Mouse (Mus musculus) B cell, adult (primary cell): ENCODE data around the gene Enc1. TPM values are rescaled to one million over a fixed set of nuclear protein-coding genes. Genes with fewer than 3 reads are reported as not detected.

Source experiments
- total RNA-seq: library from RNA; stranded (reverse); gene quantifications from 4 replicates; pipeline ENCODE4 v1.2.4, GENCODE M21; 2023; ENCODE audit not compliant: inconsistent age

Gene Enc1
- 2.1 to 3.3 TPM (median 3.1 TPM) in 4 replicates for total RNA-seq

DNA sequence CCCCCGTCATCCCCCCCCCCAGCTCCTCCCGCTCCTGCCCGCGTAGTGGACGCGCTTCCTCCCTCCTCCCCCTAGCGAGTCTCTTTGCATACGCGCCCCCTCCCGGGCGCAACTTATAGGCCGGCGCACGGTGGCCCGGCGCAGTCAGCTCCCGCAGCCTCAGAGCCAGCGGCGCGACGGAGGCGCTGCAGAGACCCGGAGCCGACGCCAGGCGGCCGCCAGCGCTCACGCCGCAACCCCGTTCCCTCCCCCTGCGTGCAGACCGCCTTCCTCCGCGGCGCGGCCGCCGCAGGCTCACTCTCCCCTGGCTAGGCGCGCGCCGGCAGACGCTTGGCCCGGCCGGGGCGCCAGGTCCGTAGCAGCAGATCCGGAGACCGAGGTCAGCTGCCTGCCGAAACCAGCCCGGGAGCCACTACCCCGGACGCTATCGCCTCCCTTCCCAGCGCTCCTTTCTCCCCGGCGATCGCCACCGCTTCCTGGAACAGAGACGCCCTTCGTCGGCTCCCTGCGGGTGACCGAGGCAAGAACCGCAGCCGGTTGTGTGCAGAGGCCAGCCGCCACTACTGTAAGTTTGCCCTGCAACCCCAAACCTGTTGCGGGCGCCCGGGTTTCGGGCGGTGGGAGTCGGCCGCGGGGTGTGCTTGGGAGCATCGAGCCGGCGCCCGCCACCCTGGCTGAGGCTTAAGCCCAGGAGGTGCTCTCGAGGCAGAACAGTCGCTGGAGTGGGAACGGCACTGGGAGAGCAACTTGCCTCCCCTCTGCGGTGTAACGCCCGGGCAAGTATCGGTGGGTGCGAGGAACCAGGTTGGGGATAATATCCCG is at the start of gene Enc1:
TSS of gene Enc1 (plus strand) at position 141 of the 822 bp plus-strand sequence.

DNA sequence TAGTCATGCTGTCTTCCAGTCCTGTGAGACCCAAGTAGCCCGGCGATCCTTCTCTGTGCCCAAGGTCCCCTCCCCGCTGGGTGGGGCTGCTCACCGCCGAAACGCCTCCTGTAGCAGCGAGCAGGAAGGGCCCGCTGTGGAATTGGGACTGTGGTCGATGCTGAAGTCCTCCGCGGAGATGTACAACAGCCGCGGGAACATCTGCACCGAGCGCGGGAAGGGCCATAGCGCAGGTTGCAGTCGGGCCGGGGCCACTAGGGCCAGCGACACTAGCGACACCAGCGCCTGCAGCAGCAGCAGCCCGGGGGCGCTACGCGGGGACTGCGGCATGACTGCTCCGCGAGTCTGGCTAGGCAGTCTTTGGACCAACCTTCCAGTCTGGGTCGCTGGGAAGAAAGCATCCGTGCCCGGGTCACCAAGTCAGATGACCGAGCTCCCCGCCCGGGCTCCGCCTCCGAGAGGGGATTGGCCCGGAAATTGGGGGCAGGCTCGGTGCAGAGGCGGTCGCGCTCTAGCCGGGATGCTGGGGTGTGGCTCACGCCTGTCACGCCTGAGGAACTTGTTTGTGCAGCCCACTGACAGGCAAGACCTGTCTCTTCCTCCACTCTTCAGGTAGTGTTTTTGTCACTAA is 42.9 kb upstream of the Enc1 start, which contains the start of gene Hexb:
TSS of gene Hexb (minus strand) at position 426 of the 631 bp plus-strand sequence.

Other genes starting within 250 kb of the Enc1 start
- not detected in 4 replicates for gene 1700029F12Rik, start 206.7 kb upstream of the Enc1 start, total RNA-seq
- not detected in 4 replicates for gene Fam169a, start 173.8 kb upstream of the Enc1 start, total RNA-seq
- 21.9 to 38.5 TPM (median 34.1 TPM) in 4 replicates for gene Gm6169, start 141.9 kb upstream of the Enc1 start, total RNA-seq
- gene Gfm2, start 103.2 kb upstream of the Enc1 start, total RNA-seq: 32.0 to 42.2 TPM (median 37.3 TPM) in 4 replicates
- 121 to 138 TPM (median 123 TPM) in 4 replicates for gene Nsa2, start 103.2 kb upstream of the Enc1 start, total RNA-seq
- 43.9 to 51.9 TPM (median 48.8 TPM) in 4 replicates for gene Hexb, start 42.7 kb upstream of the Enc1 start, total RNA-seq